Mouse (Mus musculus) mouse trophoblast stem cell (cell line): Measurements from ENCODE around the gene Zxdb.
"Not testable (repeated sequence)": the region's sequence is repeated elsewhere in the genome, so short reads cannot be mapped to it uniquely, and the experiment has no call there.

Source experiments
- in situ Hi-C, 2 experiments: fragments of 300-500 bp; cut with MseI, MboI; formaldehyde crosslinking; loops; 2 replicates in 1 of 2; 3 replicates in 1 of 2; pipeline ENCODE4 v1.15.1; 2025

Zxdb gene

GRCm38 (mm10) chrX:94724192-94724971, at the start of gene Zxdb:
TSS of gene Zxdb (plus strand) at chrX:94724569.
- in situ Hi-C loops = not testable (repeated sequence)

- in situ Hi-C loops = loop anchor here in 1 of 2 experiments (25.0 kb wide), 1 partner anchor 87 kb away; no protein-coding TSS in a partner anchor
These were observed 49.4 kb upstream of the Zxdb start for GRCm38 (mm10) chrX:94674977-94675376.

- in situ Hi-C loops = not testable (repeated sequence)
These were observed 42.8 kb upstream of the Zxdb start for GRCm38 (mm10) chrX:94681581-94681980.

GRCm38 (mm10) chrX:94689593-94689992, 34.8 kb upstream of the Zxdb start:
- in situ Hi-C loops = not testable (repeated sequence)

GRCm38 (mm10) chrX:94706676-94707075, 17.7 kb upstream of the Zxdb start:
- in situ Hi-C loops = not testable (repeated sequence)

GRCm38 (mm10) chrX:94709752-94710151, 14.6 kb upstream of the Zxdb start:
- in situ Hi-C loops = not testable (repeated sequence)

GRCm38 (mm10) chrX:94724972-94725569, 702 bp downstream of the Zxdb start:
- in situ Hi-C loops = not testable (repeated sequence)

- in situ Hi-C loops = not testable (repeated sequence)
These were observed 1.3 kb downstream of the Zxdb start for GRCm38 (mm10) chrX:94725627-94726083.

GRCm38 (mm10) chrX:94731596-94731995, 7.2 kb downstream of the Zxdb start:
- in situ Hi-C loops = no loop called here

- in situ Hi-C loops = loop anchor here in 1 of 2 experiments (25.0 kb wide), 1 partner anchor 91 kb away; no protein-coding TSS in a partner anchor
These were observed 29.4 kb downstream of the Zxdb start for GRCm38 (mm10) chrX:94753733-94754132.

- in situ Hi-C loops = loop anchor here in 1 of 2 experiments (25.0 kb wide), 1 partner anchor 98 kb away; no protein-coding TSS in a partner anchor
These were observed 35.6 kb downstream of the Zxdb start for GRCm38 (mm10) chrX:94759959-94760358.

GRCm38 (mm10) chrX:94773876-94774275, 49.5 kb downstream of the Zxdb start:
- in situ Hi-C loops = loop anchor here in 1 of 2 experiments (25.0 kb wide), 1 partner anchor 112 kb away; no protein-coding TSS in a partner anchor
